Mouse (Mus musculus): ENCODE measurements around the gene Col4a1. TPM values are rescaled to one million over a fixed set of nuclear protein-coding genes. Genes with fewer than 3 reads are reported as not detected.

Gene Col4a1
- total RNA-seq (2023): 2.0 TPM

DNA sequence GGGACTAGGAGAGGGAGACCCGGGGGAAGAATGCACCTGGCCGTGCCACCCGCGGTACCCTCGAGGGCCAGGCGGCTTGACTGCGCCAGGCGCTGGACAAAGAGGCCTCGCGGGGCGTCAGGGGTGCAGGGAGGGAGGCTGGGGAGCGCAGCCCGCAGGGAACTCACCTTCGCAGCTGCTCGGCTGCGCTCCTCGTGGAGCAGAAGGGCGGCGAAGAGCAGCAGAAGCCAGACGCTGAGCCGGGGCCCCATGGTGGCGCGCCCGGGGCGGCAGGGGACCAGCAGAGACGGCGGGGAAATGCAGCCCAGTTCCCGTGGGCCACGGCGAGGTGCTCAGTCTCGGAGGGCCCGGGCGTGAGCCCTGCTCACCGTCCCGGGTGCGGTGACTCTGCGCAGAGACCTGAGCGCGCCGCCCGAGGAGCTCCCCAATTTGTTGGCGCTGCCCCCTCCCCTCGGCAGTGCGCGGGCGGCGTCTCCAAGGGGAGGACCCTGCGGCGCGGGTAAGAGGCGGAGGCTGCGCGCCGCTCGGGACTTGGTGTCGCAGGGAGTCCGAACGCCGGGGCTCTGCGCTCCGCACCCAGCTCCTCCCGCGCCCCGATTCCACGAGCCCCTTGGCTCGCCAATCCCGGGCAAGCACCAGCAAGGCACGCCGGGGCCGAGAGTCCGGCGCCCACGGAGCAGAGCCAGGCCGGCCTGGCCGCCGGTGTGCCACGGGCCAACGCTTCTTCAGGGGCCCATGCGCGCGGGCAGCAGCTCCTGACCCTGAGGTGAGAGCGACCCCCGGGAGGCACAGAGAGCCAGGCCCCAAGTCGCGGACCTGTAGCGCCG, at the start of gene Col4a1, which contains the start of gene Col4a2:
TSS of gene Col4a1 (minus strand) at position 478 of the 827 bp plus-strand sequence.
TSS of gene Col4a2 (plus strand) at position 457 of the 827 bp plus-strand sequence.

Other genes with a start within 250 kb of the Col4a1 start
- gene Col4a2, start within 50 bp of the Col4a1 start, total RNA-seq (2023): 0.53 TPM
- gene Rab20, start 165.9 kb upstream of the Col4a1 start, total RNA-seq (2023): 7.7 TPM
- 39.6 TPM for gene Naxd, start 184.7 kb upstream of the Col4a1 start, total RNA-seq (2023)
- 51.5 TPM for gene Cars2, start 238.0 kb upstream of the Col4a1 start, total RNA-seq (2023)
- 59.2 TPM for gene Ing1, start 242.7 kb upstream of the Col4a1 start, total RNA-seq (2023)

All from CD4-positive naive resting alpha-beta T cell, adult 57 days (primary cell).